Mouse (Mus musculus): Measurements from ENCODE around the gene Cyb5d1. TPM values are rescaled to one million over a fixed set of nuclear protein-coding genes. Genes with fewer than 3 reads are reported as not detected.
"Not testable (repeated sequence)": the region's sequence is repeated elsewhere in the genome, so short reads cannot be mapped to it uniquely, and the experiment has no call there.

The Cyb5d1 gene
- polyA plus RNA-seq, 1 experiment from 2014 or later = 53.8 TPM

DNA sequence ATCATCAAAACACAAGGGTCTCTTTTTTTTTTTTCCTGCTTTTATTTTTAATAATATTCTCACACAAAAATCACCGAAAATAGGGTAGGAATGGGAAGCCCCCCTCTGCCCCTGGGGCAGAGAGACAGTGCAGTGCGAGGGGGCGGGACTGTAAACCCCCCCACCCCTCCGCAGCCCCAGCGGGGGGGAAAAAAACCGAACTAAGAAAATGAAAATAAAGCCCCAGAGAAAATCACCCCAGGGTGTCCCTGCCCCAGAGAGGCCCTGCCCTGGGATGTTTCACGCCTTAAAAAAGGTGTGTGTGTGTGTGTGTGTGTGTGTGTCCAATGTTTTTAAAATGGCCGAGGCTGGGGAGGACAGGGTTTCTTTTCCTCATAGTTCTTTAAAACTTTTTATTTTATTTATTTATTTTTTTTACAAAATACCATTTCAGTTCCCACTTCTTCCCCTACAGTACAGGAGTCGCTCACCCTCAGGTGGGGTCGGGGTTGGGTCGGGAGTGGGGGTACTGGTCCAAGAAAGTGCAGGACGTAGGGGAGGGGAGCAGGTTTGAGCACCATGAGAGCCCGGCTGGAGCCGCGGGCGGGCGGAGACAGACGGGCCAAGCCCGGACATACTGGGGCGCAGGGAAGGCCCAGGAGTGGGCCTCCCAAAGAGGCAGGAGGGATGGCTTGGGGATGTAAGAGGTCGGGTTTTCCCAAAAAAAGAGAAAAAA lies 3.2 kb upstream of the Cyb5d1 start:
- Histone ChIP-seq H3K4me2 (replicated peaks) (peak overlapping the region; percentile 39), H3K36me3 (peaks cover 48% of the 10 kb centered on the region), H3K9ac (replicated peaks) (no peak overlapping the region; the same call in 1 of the 2 replicates), H3K4me1 (peaks cover 48% of the 10 kb centered on the region), H3K9me3 (no peaks in the 10 kb centered on the region), H3K27ac (replicated peaks) (no peak overlapping the region), H3K27me3 (peaks cover 27% of the 10 kb centered on the region), H3K4me3 (peak overlapping the region; percentile 23; the same call in 1 of the 2 replicates)
- ATAC-seq (ENCODE audit: low FRiP score, low read depth) = no peak
- 11% methylated on average over 21 of the region's 21 CpGs for WGBS

DNA sequence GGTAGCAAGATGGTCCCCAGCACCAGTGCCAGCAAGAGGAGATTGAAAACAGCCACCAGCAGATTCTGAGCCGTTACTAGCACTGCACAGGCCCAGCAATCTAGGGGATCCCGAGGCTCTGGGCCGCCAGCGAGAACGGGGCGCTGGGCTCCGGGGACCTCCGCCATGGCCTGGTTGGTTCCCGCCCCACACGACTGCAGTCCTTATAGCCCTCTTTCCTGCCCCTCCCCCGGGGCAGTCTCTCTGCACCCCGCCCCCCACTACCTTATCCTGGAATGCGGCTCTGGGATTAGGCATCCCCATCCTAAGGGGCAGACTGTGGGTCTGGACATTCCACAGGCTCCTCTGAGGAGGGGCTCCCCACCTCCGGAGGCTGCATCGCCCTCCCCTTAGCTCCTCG lies 2.6 kb upstream of the Cyb5d1 start, which contains the start of gene Tmem88:
Tmem88 (minus strand) TSS at position 176 of the 400 bp plus-strand sequence.
- H3K9ac ChIP-seq (replicated peaks) = peak within 1 kb of the TSS; percentile 44
- peaks cover 27% of the 10 kb centered on the region for H3K27me3 ChIP-seq
- WGBS = 1% methylated on average over 16 of the region's 16 CpGs
- peak within 1 kb of the TSS; percentile 39 for H3K4me2 ChIP-seq (replicated peaks)
- peaks cover 42% of the 10 kb centered on the region for H3K36me3 ChIP-seq
- H3K9me3 ChIP-seq = no peaks in the 10 kb centered on the region
- peak within 1 kb of the TSS; percentile 23 for H3K4me3 ChIP-seq
- H3K4me1 ChIP-seq = peaks cover 48% of the 10 kb centered on the region
- no peak for ATAC-seq (ENCODE audit: low FRiP score, low read depth)
- peak within 1 kb of the TSS; percentile 94 for H3K27ac ChIP-seq (replicated peaks)

DNA sequence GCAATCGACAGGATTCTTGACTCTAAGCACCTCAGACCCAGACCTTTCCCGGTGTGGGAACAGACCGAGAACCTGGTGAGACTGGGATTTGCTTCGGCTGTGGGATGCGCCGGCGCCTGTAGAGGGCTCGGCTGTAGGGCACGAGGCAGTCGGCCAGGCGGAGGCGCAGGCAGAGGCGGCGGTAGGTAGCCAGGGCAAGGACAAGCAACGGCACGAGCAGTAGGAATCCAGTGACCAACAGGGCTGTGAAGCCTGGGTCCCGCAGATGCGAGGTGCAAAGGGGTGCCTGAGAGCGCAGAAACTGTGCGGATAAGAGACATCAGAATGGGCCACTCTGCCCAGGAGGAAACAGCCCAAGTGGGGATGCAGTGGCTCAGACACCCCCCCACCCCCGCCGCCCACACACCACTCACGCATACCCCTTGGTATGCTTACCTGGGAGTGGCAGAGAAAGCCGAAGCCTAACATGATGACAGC lies 2.2 kb upstream of the Cyb5d1 start:
- Histone ChIP-seq H3K27me3 (peaks cover 27% of the 10 kb centered on the region), H3K4me2 (replicated peaks) (peak overlapping the region; percentile 39), H3K4me1 (peaks cover 48% of the 10 kb centered on the region), H3K36me3 (peaks cover 37% of the 10 kb centered on the region), H3K9me3 (no peaks in the 10 kb centered on the region), H3K9ac (replicated peaks) (peak overlapping the region; percentile 44), H3K4me3 (peak overlapping the region; percentile 23), H3K27ac (replicated peaks) (peak overlapping the region; percentile 46)
- ATAC-seq (ENCODE audit: low FRiP score, low read depth) = no peak
- WGBS = 6% methylated on average over 24 of the region's 24 CpGs

DNA sequence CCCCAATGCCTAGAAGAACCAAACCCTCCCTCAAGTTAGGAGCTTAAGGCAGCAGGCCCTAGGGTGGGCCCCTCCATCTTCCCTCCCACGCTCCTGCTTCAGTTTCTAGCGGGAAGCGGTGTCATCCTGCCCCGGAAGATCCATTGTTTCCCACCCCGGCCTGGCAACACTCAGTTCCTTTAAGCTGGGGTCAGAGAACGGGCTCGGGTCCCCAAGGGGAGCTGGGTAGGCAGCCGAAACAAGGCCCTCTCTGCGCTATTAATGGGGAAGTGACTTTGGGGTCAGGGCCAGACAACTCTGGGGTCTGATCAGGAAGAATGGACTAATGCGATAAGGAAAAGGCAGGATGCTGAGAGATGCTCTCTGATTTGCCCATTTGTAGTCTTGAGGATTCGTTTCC lies 1.3 kb upstream of the Cyb5d1 start:
- Histone ChIP-seq H3K36me3 (peaks cover 31% of the 10 kb centered on the region), H3K9ac (replicated peaks) (peak overlapping the region; percentile 82), H3K4me1 (peaks cover 47% of the 10 kb centered on the region)

DNA sequence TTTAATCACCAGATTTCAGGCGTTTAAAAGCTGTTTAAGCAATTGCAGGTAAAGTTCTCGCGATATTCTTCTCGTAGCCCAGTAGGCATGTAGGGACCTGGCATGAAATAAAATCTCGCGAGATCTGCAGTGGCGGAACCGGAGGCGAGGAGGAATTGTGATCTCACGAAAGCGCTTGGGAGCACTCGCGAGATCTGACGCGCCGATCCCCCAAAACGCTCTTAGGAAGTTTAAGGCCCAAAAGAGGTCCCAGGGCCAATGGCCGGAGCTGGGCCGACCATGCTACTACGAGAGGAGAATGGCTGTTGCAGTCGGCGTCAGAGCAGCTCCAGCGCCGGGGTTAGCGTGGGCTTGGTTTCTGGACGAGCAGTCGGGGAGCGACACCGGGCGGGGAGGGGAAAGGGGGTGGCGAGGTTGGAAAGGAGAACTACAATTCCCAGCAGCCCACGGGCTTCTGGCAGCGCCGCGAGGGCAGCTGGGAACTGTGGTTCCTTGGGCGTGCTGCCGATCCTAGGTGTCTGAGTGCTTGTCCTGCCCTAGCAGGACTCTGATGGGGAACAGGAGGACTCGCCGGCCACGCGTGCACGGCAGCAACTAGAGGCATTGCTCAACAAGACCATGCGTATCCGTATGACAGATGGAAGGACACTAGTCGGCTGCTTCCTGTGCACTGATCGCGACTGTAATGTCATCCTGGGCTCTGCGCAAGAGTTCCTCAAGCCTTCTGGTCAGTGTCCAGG lies 373 bp upstream of the Cyb5d1 start:
- H3K4me3 ChIP-seq = peak overlapping the region; percentile 70
- peaks cover 42% of the 10 kb centered on the region for H3K4me1 ChIP-seq
- H3K9ac ChIP-seq (replicated peaks) = peak overlapping the region; percentile 82
- WGBS = under 1% methylated on average over 48 of the region's 48 CpGs
- peak overlapping the region; percentile 81 for H3K4me2 ChIP-seq (replicated peaks)
- peaks cover 21% of the 10 kb centered on the region for H3K36me3 ChIP-seq
- ATAC-seq (ENCODE audit: low FRiP score, low read depth) = peak; percentile 84
- H3K9me3 ChIP-seq = no peaks in the 10 kb centered on the region
- H3K27ac ChIP-seq (replicated peaks) = peak overlapping the region; percentile 94
- peaks cover 24% of the 10 kb centered on the region for H3K27me3 ChIP-seq

More for the DNA sequence above, 1.3 kb upstream of the Cyb5d1 start:
- no peak for ATAC-seq (ENCODE audit: low FRiP score, low read depth)
- peak overlapping the region; percentile 81 for H3K4me2 ChIP-seq (replicated peaks)
- WGBS = 23% methylated on average over 11 of the region's 11 CpGs
- 0 out of 2 replicates have a peak overlapping the region, but pooled peaks have one; percentile 94 for H3K27ac ChIP-seq (replicated peaks)
- H3K27me3 ChIP-seq = peaks cover 27% of the 10 kb centered on the region
- H3K4me3 ChIP-seq = peak overlapping the region; percentile 70
- no peaks in the 10 kb centered on the region for H3K9me3 ChIP-seq

DNA sequence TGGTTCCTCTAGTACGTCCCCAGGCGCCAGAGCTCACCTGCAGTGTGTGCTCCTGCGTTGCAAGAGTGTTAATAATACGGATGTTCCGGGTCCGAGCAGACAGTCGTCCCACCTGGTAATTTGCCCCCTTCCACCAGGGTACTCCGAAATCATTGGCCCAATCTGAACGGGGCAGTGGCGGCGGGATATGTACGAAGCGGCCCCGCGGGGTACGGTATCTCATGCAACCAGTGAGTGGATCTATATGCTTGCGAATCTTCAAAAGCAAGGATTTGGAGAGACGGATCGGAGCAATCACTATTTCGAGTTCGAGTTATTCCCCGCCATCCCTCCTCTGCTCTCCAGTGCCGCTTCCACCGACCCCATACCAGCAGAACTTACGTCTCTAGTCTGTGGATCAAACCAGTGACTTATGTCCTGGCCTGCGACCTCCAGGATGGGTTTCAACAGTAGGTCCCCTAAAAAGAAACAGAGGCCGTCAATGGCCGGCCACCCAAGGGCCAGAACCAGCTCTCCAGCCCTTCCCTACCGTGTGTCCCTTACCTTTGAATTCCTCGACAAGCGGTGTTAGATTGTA lies 752 bp downstream of the Cyb5d1 start:
- H3K9me3 ChIP-seq, H3K36me3 ChIP-seq: not testable (repeated sequence)
- Histone ChIP-seq H3K4me1 (peaks cover 43% of the 10 kb centered on the region), H3K27me3 (peaks cover 13% of the 10 kb centered on the region), H3K27ac (replicated peaks) (0 out of 2 replicates have a peak overlapping the region, but pooled peaks have one; percentile 94), H3K4me3 (peak overlapping the region; percentile 70), H3K9ac (replicated peaks) (peak overlapping the region; percentile 82), H3K4me2 (replicated peaks) (peak overlapping the region; percentile 81)
- ATAC-seq (ENCODE audit: low FRiP score, low read depth) = peak; percentile 4; the same call in 1 of the 2 replicates
- 2% methylated on average over 31 of the region's 31 CpGs for WGBS

DNA sequence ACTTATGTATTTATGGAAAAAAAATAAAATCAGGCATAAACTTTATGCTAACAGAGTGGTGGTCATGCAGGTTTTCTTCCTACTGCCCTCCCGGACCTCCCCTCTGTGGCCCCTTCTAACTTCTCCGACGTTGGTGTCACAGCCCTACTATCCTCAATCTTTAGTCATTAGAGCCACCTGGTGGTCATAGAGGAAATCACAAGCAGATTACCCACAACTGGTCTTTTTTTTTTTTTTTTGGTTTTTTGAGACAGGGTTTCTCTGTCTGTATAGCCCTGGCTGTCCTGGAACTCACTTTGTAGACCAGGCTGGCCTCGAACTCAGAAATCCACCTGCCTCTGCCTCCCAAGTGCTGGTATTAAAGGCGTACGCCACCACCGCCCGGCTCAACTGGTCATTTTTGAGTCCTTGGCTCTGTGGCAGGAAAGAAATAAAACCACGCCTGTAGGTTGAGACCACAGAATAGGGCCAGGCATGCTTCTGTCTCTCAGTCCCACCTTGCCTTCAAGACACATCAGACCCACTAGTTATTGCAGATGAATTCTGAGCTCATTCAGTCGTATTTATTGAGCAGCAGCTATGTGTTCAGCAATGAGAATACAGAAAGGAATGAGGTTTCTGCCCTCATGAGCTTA lies 4.9 kb downstream of the Cyb5d1 start:
- no peak overlapping the region for H3K4me2 ChIP-seq (replicated peaks)

DNA sequence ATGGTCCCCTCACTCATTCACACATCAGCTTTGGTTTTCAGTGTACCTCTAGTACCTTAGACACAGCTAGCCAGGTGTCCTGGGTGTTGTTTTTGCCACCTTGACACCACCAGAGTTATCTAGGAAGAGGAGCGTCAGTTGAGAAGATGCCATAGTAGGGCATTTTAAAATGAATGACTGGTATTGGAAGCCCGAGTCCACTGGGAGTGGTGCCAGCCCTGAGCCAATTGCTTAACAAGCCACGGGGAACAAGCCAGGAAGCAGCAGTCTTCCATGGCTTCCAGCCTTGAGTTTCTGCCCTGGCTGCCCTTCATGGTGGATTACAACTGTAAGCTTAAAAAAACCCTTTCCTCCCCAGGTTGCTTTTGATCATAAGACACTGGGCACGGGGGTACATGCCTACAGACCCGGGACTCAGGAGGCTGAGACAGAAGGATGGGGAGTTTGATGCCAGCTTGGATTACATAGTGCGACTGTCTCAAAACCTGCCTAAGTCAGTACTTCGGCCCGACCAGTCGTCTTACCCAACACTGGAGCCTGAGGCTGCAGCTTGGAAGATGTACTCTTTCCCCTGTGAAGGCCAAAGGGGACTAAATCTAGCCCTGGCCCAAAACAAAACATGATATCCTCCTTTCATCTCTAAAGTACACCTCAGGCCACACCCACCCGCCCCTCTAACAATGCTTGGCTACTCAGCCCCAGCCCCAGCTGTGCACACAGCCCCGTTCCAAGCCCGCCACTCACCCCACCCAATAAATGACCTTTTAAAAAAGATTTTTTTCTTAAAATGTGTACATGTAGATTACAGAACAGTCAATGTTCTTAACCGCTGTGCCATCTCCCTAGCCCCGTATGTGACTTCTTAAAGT lies 5.7 kb downstream of the Cyb5d1 start:
- H3K27ac ChIP-seq (replicated peaks) = no peak overlapping the region

More for the DNA sequence above, 4.9 kb downstream of the Cyb5d1 start:
- ATAC-seq (ENCODE audit: low FRiP score, low read depth) = no peak
- H3K27me3 ChIP-seq = no peaks in the 10 kb centered on the region
- 0 out of 2 replicates have a peak, but pooled peaks cover 2% of the 10 kb centered on the region for H3K36me3 ChIP-seq
- H3K9me3 ChIP-seq = no peaks in the 10 kb centered on the region
- no peak overlapping the region for H3K9ac ChIP-seq (replicated peaks)
- WGBS = 53% methylated on average over 10 of the region's 10 CpGs
- H3K27ac ChIP-seq (replicated peaks) = no peak overlapping the region
- peaks cover 9% of the 10 kb centered on the region for H3K4me1 ChIP-seq
- H3K4me3 ChIP-seq = no peak overlapping the region

DNA sequence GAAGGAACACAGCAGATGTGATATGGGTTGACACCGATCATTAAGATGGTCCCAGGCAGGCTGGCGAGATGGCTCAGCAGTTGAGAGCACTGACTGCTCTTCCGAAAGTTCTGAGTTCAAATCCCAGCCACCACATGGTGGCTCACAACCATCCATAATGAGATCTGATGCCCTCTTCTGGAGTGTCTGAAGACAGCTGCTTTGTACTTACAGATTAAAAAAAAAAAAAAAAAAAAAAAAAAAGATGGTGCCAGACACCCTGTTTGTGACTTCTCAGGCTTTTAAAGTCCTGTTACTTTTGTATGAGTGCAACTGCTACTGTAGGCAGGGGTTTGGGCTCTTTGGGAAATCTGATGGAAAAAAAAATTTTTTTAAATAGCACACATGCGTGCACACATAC lies 6.8 kb downstream of the Cyb5d1 start:
- 95% methylated on average over 4 of the region's 4 CpGs for WGBS
- no peak overlapping the region for H3K4me3 ChIP-seq
- no peak overlapping the region for H3K9ac ChIP-seq (replicated peaks)
- H3K36me3 ChIP-seq = 0 out of 2 replicates have a peak, but pooled peaks cover 2% of the 10 kb centered on the region
- H3K9me3 ChIP-seq = no peaks in the 10 kb centered on the region
- no peak for ATAC-seq (ENCODE audit: low FRiP score, low read depth)
- H3K4me2 ChIP-seq (replicated peaks) = no peak overlapping the region
- H3K27me3 ChIP-seq = no peaks in the 10 kb centered on the region
- no peak overlapping the region for H3K27ac ChIP-seq (replicated peaks)
- H3K4me1 ChIP-seq = peaks cover 4% of the 10 kb centered on the region; the same call in 1 of the 2 replicates

More for the DNA sequence above, 5.7 kb downstream of the Cyb5d1 start:
- H3K9me3 ChIP-seq = no peaks in the 10 kb centered on the region
- no peak overlapping the region for H3K4me2 ChIP-seq (replicated peaks)
- no peak for ATAC-seq (ENCODE audit: low FRiP score, low read depth)
- H3K36me3 ChIP-seq = 0 out of 2 replicates have a peak, but pooled peaks cover 2% of the 10 kb centered on the region
- no peaks in the 10 kb centered on the region for H3K27me3 ChIP-seq
- H3K4me3 ChIP-seq = no peak overlapping the region
- no peak overlapping the region for H3K9ac ChIP-seq (replicated peaks)
- H3K4me1 ChIP-seq = peaks cover 9% of the 10 kb centered on the region
- 67% methylated on average over 14 of the region's 14 CpGs for WGBS

DNA sequence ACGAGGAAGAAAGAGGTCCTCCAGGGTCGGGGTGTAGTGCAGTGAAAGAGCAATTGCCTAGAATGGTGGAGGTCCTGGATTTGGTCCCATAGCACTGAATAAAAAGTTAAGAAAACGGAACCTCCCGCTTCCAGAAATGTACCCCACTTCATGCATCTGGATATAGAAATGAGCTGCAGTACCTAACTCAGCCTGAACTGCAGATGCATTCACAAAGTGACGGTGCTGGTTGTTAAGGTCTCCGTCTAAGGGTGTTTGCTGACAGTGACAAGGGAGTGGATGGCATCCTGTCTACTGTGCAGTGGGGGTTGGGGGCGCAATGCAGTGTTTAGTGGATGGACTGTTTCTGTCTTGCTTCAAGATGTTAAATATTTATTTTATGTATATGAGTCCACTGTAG lies 8.7 kb downstream of the Cyb5d1 start:
- 81% methylated on average over 7 of the region's 7 CpGs for WGBS
- no peak overlapping the region for H3K9ac ChIP-seq (replicated peaks)
- no peak overlapping the region for H3K4me2 ChIP-seq (replicated peaks)
- H3K36me3 ChIP-seq = no peaks in the 10 kb centered on the region
- H3K27me3 ChIP-seq = no peaks in the 10 kb centered on the region
- peaks cover 4% of the 10 kb centered on the region; the same call in 1 of the 2 replicates for H3K4me1 ChIP-seq
- ATAC-seq (ENCODE audit: low FRiP score, low read depth) = no peak
- H3K27ac ChIP-seq (replicated peaks) = no peak overlapping the region
- no peak overlapping the region for H3K4me3 ChIP-seq
- H3K9me3 ChIP-seq = no peaks in the 10 kb centered on the region
